Mouse (Mus musculus) MEL (cell line): ENCODE results near the gene Usp37.

ENCODE experiments used
- CTCF ChIP-seq, 3 experiments: IDR thresholded peaks in 2 of 3; conservative IDR thresholded peaks in 1 of 3; 2 replicates each; pipeline ENCODE4 v1.5.1; 2011 to 2012; ENCODE audit warnings: low read length in 3 of 3, low read depth in 2 of 3, mild to moderate bottlenecking in 2 of 3, improper control_type of control experiment in 1 of 3, inconsistent platforms in 1 of 3, mixed read lengths in 1 of 3, moderate library complexity in 1 of 3; ENCODE audit not compliant: control insufficient read depth in 1 of 3, insufficient read depth in 1 of 3, poor library complexity in 1 of 3, severe bottlenecking in 1 of 3
- E2F4 ChIP-seq: IDR thresholded peaks from 2 replicates; pipeline ENCODE4 v1.6.1; 2011; ENCODE audit warnings: low read depth, low read length, improper control_type of control experiment, borderline replicate concordance
- ELF1 ChIP-seq: IDR thresholded peaks from 2 replicates; pipeline ENCODE4 v1.6.1; 2014; ENCODE audit warnings: low read depth, mild to moderate bottlenecking, inconsistent platforms, low read length, improper control_type of control experiment, moderate library complexity
- EP300 ChIP-seq, 2 experiments: IDR thresholded peaks; 2 replicates each; pipeline ENCODE4 v1.6.1; 2011; ENCODE audit warnings: improper control_type of control experiment in 2 of 2, low read length in 2 of 2, low read depth in 1 of 2, mild to moderate bottlenecking in 1 of 2
- GATA1 ChIP-seq: IDR thresholded peaks from 2 replicates; pipeline ENCODE4 v1.6.1; 2011; ENCODE audit warnings: low read depth, low read length, improper control_type of control experiment
- JUND ChIP-seq: IDR thresholded peaks from 2 replicates; pipeline ENCODE4 v1.6.1; 2011; ENCODE audit warnings: low read depth, mild to moderate bottlenecking, improper control_type of control experiment, low read length
- KAT2A ChIP-seq: conservative IDR thresholded peaks from 2 replicates; pipeline ENCODE4 v1.6.1; 2012; ENCODE audit warnings: low read depth, low read length, improper control_type of control experiment, inconsistent platforms
- MAX ChIP-seq: IDR thresholded peaks from 2 replicates; pipeline ENCODE4 v1.6.1; 2011; ENCODE audit warnings: low read length, improper control_type of control experiment
- POLR2A ChIP-seq, 2 experiments: IDR thresholded peaks; 2 replicates each; pipeline ENCODE4 v1.6.1; 2011 to 2012; ENCODE audit warnings: low read length in 2 of 2, mild to moderate bottlenecking in 2 of 2, control low read depth in 1 of 2, improper control_type of control experiment in 1 of 2, low read depth in 1 of 2, moderate library complexity in 1 of 2; ENCODE audit not compliant: control insufficient read depth in 1 of 2, insufficient read depth in 1 of 2, poor library complexity in 1 of 2
- POLR2AphosphoS2 ChIP-seq: IDR thresholded peaks from 2 replicates; pipeline ENCODE4 v1.6.1; 2011; ENCODE audit warnings: low read length, improper control_type of control experiment
- POLR2AphosphoS5 ChIP-seq: IDR thresholded peaks from 2 replicates; pipeline ENCODE4 v1.6.1; 2012; ENCODE audit warnings: low read depth, borderline replicate concordance, mild to moderate bottlenecking, inconsistent platforms, low read length, moderate library complexity, mixed read lengths
- SIN3A ChIP-seq: IDR thresholded peaks from 2 replicates; pipeline ENCODE4 v1.6.1; 2012; ENCODE audit warnings: low read length, improper control_type of control experiment, inconsistent platforms
- SMC3 ChIP-seq: IDR thresholded peaks from 2 replicates; pipeline ENCODE4 v1.6.1; 2011; ENCODE audit warnings: low read depth, low read length, improper control_type of control experiment

DNA sequence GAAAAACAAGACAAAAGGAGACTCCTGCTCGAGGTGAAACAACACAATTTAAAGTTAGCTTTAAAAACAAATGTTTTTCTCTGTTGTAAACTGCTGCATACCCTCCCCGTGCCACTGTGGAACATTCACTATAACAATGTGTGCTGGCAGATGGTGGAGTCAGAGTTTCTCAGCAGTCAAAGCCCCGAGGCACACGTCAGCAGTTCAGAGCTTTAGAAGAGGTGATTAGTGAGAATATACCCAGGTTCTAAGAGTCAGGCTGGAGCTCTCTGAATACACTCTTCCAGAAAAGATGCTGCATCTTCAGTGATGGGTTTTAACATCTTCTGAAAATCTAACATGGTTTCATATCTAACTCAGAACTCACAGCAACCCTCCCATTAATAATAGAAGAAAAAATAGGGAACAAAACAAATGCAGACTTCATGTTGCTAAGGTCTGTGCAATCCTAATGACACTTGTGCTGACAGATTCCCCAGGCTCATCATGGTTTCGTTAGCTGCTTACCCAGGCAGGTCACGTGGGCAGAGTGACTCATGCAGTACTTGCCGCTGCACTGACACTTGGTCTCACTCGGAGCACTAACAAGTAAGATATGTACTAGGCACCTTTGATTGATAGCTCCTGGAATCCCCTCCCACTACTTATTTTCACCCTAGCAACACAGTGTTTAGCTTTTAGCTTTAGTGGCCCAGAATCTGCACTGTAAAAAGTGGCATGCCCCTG, 106.2 kb downstream of the Usp37 start:
- no peak for TF ChIP-seq CTCF (IDR thresholded peaks at IDR 0.05 in 2 of 3, conservative IDR thresholded peaks at IDR 0.05 in 1 of 3; ENCODE audit: control insufficient read depth in 1 of 3, insufficient read depth in 1 of 3, low read depth in 2 of 3, low read length in 3 of 3, poor library complexity in 1 of 3, severe bottlenecking in 1 of 3)
- TF ChIP-seq POLR2AphosphoS5 = no peak
- no peak for TF ChIP-seq POLR2A (IDR thresholded peaks at IDR 0.05; ENCODE audit: control insufficient read depth in 1 of 2, insufficient read depth in 1 of 2, low read depth in 1 of 2, low read length in 2 of 2, poor library complexity in 1 of 2)
- no peak for TF ChIP-seq JUND
- TF ChIP-seq EP300 (IDR thresholded peaks at IDR 0.05; ENCODE audit: low read depth in 1 of 2, low read length in 2 of 2) = no peak
- no peak for TF ChIP-seq SMC3
- TF ChIP-seq GATA1 = no peak
- TF ChIP-seq KAT2A = no peak
- peak; percentile 80 for TF ChIP-seq MAX
- TF ChIP-seq E2F4 = no peak
- TF ChIP-seq POLR2AphosphoS2 = no peak
- TF ChIP-seq SIN3A = no peak
- no peak for TF ChIP-seq ELF1
